Mouse (Mus musculus) brain, embryonic 14.5 days (tissue): ENCODE measurements around the gene Ankrd55.

ENCODE experiments used
- CTCF ChIP-seq: fragments of 200-500 bp; IDR thresholded peaks from 2 replicates; pipeline ENCODE4 v1.5.1; 2012; ENCODE audit warnings: inconsistent platforms, mild to moderate bottlenecking, moderate library complexity, borderline replicate concordance; ENCODE audit not compliant: insufficient read depth, insufficient read length; ENCODE audit errors: extremely low read depth
- POLR2A ChIP-seq: fragments of 200-500 bp; IDR thresholded peaks from 2 replicates; pipeline ENCODE4 v1.6.1; 2012; ENCODE audit warnings: mild to moderate bottlenecking, inconsistent platforms, borderline replicate concordance; ENCODE audit not compliant: poor library complexity, insufficient read depth, insufficient read length, severe bottlenecking; ENCODE audit errors: extremely low read depth

DNA sequence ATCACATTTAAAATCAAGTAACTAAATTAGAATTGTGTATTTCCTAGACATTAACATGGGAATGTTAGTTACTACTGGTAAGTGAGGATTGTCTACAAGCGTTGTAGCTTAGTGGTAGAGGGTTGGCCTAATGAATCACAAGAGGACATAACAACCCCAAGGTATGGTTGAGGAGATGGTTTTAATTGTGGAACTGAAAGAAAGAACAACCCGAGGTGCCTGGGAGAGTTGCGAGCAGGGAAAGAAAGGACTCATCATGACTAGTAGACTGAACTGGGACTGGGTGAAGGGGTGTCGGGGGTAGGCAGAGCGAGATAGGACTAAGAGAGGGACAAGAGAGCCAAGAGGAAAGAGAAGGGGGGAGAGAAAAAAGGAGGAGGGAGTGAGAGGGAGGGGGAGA is 99.0 kb downstream of the Ankrd55 start:
- TF ChIP-seq CTCF (no peak), POLR2A (no peak)
